Mouse (Mus musculus): ENCODE data around the gene Vti1a. TPM values are rescaled to one million over a fixed set of nuclear protein-coding genes. Genes with fewer than 3 reads are reported as not detected.

Vti1a gene
- total RNA-seq, 2 experiments from 2014 or later, result 63.9 to 67.3 TPM

GRCm38 (mm10) chr19:55569114-55569513, 253.0 kb downstream of the Vti1a start:
- intact Hi-C loops (cut with DNase I), result no loop called here
- no peak for DNase-seq (ENCODE audit: low spot score in 2 of 2)

- no peak for DNase-seq (ENCODE audit: low spot score in 2 of 2)
- intact Hi-C loops (cut with DNase I), result no loop called here
Measured at GRCm38 (mm10) chr19:55569894-55570293, 253.8 kb downstream of the Vti1a start.

GRCm38 (mm10) chr19:55570520-55571296, 254.6 kb downstream of the Vti1a start:
- intact Hi-C loops (cut with DNase I), result no loop called here
- no peak for DNase-seq (ENCODE audit: low spot score in 2 of 2)

GRCm38 (mm10) chr19:55571486-55571885, 255.4 kb downstream of the Vti1a start:
- intact Hi-C loops (cut with DNase I), result no loop called here
- DNase-seq (ENCODE audit: low spot score in 2 of 2), result no peak

- intact Hi-C loops (cut with DNase I), result no loop called here
- DNase-seq (ENCODE audit: low spot score in 2 of 2), result no peak
Measured at GRCm38 (mm10) chr19:55577306-55578042, 261.4 kb downstream of the Vti1a start.

GRCm38 (mm10) chr19:55578094-55579085, 262.3 kb downstream of the Vti1a start:
- intact Hi-C loops (cut with DNase I), result no loop called here
- no peak for DNase-seq (ENCODE audit: low spot score in 2 of 2)

- intact Hi-C loops (cut with DNase I), result no loop called here
- no peak for DNase-seq (ENCODE audit: low spot score in 2 of 2)
Measured at GRCm38 (mm10) chr19:55579310-55579709, 263.2 kb downstream of the Vti1a start.

- DNase-seq (ENCODE audit: low spot score in 2 of 2), result no peak
Measured at GRCm38 (mm10) chr19:55580152-55580551, 264.1 kb downstream of the Vti1a start.

GRCm38 (mm10) chr19:55580667-55581066, 264.6 kb downstream of the Vti1a start:
- DNase-seq (ENCODE audit: low spot score in 2 of 2), result no peak
- intact Hi-C loops (cut with DNase I), result no loop called here

More at GRCm38 (mm10) chr19:55580152-55580551, 264.1 kb downstream of the Vti1a start:
- intact Hi-C loops (cut with DNase I), result no loop called here

- intact Hi-C loops (cut with DNase I), result no loop called here
- no peak for DNase-seq (ENCODE audit: low spot score in 2 of 2)
Measured at GRCm38 (mm10) chr19:55582896-55583653, 267.0 kb downstream of the Vti1a start.

GRCm38 (mm10) chr19:55585270-55586224, 269.5 kb downstream of the Vti1a start:
- DNase-seq (ENCODE audit: low spot score in 2 of 2), result no peak
- intact Hi-C loops (cut with DNase I), result no loop called here

GRCm38 (mm10) chr19:55587638-55588421, 271.7 kb downstream of the Vti1a start:
- DNase-seq (ENCODE audit: low spot score in 2 of 2), result no peak
- intact Hi-C loops (cut with DNase I), result no loop called here

GRCm38 (mm10) chr19:55588948-55589896, 273.1 kb downstream of the Vti1a start:
- no peak for DNase-seq (ENCODE audit: low spot score in 2 of 2)
- intact Hi-C loops (cut with DNase I), result no loop called here

GRCm38 (mm10) chr19:55592876-55593691, 277.0 kb downstream of the Vti1a start:
- DNase-seq (ENCODE audit: low spot score in 2 of 2), result no peak
- intact Hi-C loops (cut with DNase I), result no loop called here

GRCm38 (mm10) chr19:55593729-55594444, 277.8 kb downstream of the Vti1a start:
- intact Hi-C loops (cut with DNase I), result no loop called here
- no peak for DNase-seq (ENCODE audit: low spot score in 2 of 2)
